Mouse (Mus musculus) gastrocnemius, postnatal 25 days (tissue): Measurements from ENCODE around the gene 1600002K03Rik. TPM values are rescaled to one million over a fixed set of nuclear protein-coding genes. Genes with fewer than 3 reads are reported as not detected.

Experiments used
- DNase-seq: peaks from one replicate; pipeline ENCODE4 v3.0.0; 2022
- long read RNA-seq, 2 experiments: library from polyadenylated mRNA; stranded (forward); transcript quantifications; one replicate each; pipeline ENCODE4 v2.0.0; 2021
- total RNA-seq, 2 experiments: library from RNA; stranded (reverse); gene quantifications; 1 replicate in 1 of 2; 2 replicates in 1 of 2; pipeline ENCODE4 v1.2.3; 2021

Gene 1600002K03Rik
- 1 to 10 TPM; 5.1 to 5.9 TPM for total RNA-seq
- long read RNA-seq, experiment 1, transcript 1600002K03Rik-201 (3 exons, 678 nt), result major isoform, 6 of 6 reads
- long read RNA-seq, experiment 1, partial matches to known transcripts, result 0 of 6 reads
- long read RNA-seq, experiment 1, other reads (novel, unspliced or antisense), result 0 of 6 reads
- long read RNA-seq, experiment 2, partial matches to known transcripts, result 0 of 5 reads
- long read RNA-seq, experiment 2, other reads (novel, unspliced or antisense), result 3 of 5 reads

DNA sequence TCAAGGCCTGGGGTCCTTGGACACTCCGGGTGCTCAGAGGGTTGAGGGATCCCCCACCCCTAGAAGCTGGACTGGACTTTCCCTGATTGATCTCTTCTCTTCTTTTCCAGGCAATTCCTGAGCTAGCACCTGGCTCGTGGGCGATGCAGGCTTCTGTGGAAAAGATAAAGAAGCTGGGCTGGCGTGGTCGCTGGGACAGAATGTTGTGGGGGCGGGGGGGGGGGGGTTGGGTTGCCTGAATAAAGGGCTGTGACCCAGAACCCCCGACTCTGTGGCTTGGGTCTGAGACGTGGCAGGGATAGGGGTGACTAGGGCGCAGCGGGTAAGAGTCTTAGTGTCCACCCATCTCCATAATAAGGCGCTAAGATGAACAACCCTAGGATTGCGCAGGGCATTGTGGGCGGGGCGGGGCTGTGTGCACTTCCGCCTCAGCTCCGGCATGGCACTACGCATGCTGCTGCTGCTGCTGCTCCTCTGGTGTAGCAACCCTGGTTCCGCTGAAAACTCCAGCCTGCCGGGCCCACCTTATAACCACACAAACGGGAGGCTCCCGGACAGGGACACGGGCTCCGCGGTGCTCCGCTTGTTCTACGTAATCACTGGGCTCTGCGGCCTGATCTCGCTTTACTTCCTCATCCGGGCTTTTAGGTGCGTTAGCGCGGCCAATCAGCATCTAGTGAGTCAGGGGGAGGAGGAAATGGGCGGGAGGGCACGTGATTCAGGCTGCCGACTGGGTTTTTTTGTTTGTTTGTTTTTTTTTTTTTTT is at the start of gene 1600002K03Rik:
TSS of gene 1600002K03Rik (plus strand) at position 418 of the 766 bp plus-strand sequence.
- peak; percentile 86 for DNase-seq

DNA sequence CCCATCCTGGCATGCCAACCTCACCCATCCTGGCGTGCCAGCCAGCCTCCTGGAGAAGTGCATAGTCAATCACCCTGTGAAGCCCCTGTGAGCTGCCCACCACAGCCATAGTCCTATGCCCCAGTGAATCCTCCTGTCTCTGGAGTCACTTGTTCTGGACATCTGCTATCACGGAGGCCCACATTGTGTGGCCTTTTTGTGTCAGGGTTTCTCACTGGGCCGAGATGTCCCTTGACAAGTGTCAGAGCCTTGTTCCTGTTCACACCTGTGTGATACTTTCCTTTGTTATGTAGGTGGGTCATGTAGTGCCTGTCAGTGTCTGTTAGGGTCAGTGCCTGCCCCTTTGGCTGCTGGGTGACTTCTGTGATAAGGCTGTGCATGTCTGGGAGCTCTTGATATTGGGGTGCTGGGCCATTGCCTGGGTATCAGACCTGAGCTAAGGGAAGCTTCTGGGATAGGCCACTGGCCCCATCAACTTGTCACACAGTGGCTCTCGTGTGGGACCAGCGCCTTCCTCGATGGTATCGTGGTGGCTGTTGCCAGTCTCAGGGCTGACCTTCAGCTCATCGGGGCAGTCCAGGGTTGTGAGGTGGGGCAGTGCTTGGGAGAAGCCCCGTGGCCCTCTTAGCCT is 48.7 kb upstream of the 1600002K03Rik start:
- no peak for DNase-seq

DNA sequence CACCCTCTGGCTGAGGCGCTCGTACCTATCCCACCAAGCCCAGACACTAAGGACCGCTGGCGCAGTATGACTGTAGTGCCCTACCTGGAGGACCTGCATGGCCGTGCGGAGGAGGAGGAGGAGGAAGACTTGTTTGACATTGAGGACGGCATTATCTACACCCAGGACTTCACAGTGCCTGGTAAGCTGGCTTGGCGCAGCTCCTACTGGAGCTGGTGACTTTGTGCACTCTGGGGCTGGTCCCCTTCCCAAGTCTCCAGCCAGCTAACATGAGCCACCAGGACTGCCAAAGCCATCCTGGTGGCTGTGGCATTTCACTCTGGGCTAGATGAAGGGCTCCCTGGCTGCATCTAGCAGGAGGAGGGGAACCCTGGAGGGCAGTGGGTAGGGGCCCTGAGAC is 44.8 kb upstream of the 1600002K03Rik start:
- DNase-seq, result peak; percentile 4

DNA sequence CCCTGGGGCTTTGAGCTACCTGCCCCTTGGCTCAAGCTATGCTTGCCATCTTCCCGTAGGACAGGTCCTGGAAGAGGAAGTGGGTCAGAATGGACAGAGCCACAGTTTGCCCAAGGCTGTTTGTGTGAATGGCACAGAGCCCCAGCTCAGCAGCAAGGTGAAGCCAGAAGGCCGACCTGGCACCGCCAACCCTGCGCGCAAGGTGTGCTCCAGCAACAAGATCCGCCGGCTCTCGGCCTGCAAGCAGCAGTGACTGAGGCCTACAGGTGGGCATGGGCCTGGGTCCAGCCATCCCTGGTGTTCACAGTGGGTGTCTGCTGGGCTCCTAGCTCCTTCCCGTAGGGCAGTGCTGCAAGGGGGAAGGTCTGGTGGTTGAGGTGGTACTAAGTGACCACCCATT is 42.9 kb upstream of the 1600002K03Rik start:
- peak; percentile 6 for DNase-seq

DNA sequence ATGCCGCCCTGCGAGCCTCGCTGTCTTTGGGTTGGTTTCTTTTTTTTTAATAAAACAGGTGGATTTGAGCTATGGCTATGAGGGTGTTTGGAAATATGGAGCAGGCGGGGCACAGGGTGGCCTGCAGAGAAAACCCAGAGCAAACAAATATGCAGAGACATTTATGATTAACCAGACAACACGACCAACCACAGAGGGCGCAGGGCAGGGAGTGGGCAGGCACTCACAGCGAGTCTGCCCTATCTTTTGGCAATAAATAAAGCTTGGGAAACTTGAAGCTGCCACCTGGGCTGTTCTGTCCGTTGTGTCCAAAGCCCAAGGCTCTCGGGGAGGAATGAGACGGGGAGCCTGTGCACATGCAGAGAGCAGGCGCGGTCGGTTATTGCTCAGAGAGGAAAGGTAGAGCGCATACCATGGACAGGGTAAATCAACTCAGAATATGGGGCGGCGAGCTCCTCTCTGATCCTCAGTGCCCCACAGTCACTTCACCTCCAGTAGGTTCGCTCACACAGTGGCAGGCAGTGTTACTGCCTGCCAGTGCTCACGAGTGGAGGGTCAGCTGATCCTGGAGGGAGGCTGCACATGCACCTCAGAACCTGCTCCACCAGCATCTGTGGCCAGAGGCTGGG is 42.2 kb upstream of the 1600002K03Rik start:
- DNase-seq, result peak; percentile 5

DNA sequence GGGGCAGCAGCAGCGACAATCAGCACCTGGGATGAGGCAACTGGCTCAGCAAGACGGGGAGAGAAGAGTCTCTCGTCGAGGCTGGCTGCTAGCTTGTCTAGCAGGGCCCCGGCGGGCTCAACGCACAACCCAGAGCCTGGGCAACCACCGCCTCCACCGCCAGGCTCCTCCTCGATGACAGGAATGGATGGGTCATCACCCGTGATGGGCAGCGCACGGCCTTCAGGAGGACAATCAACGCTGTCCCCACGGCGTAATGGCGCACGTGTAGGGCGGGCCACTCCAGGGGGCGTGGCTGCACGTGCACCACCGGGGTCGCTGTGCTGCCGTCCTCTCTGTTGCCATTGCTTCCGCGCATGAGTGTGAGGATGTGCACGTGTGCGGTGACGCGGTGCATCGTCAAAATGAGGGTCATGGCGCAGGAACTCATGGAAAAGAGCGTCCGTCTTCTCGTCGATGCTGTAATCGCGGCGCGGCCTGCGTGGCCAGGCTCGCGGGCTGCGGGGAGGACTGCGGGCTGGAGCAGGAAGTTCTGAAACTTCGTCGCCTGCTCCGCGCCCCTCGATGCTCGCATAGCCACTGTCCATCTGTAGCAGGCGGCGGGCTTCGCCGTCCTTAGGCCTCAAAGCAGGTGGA is 41.3 kb upstream of the 1600002K03Rik start:
- peak; percentile 13 for DNase-seq

DNA sequence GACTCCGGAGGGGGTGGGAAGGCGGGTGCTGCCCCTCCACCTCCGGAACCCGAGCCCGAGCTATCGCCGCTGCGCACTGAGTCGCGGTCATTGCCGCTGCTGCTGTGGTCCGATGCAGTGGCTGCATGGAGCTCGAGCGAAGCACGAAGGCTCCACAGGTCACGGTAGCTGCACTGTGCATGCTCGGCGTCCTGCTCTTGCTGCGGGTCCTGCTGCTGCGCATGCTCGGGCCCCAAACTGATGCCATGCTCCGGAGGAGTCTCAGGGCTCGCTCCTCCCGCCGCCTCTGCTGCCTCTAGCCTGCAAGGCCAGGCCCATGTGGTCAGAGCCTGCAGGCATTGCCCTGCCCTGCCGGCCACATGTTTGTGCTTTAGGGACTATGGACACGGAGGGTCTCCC is 40.8 kb upstream of the 1600002K03Rik start:
- peak; percentile 6 for DNase-seq

DNA sequence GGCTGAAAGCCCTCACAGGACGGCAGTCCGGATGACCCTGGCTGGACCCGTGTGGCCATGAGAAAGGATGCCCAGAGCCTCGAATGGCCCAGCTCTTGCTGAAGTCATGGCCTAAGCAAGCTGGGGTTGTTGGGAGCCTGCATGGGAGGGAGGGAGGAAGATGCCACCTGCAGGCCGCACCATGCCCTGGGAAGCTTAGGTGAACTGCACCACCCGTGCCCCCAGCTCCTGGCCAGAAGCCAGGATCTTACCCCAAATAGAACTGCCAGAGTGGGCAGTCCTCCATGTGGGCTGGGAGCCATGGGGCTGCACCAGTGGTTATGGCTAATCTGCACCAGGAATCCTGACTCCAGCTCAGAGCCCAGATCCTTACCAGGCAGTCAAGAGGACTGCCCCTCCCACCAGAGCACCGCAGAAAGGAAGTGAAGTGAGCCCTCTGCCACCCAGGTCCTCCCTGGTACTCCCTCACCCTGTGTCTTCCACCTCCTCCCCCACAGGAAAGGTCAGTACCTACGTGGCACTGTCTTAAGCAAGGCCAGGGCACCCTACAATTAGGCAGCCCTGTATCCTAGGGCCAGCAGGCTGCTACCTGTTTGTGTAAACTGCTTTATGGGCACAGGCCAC is 39.4 kb upstream of the 1600002K03Rik start:
- peak; percentile 54 for DNase-seq

DNA sequence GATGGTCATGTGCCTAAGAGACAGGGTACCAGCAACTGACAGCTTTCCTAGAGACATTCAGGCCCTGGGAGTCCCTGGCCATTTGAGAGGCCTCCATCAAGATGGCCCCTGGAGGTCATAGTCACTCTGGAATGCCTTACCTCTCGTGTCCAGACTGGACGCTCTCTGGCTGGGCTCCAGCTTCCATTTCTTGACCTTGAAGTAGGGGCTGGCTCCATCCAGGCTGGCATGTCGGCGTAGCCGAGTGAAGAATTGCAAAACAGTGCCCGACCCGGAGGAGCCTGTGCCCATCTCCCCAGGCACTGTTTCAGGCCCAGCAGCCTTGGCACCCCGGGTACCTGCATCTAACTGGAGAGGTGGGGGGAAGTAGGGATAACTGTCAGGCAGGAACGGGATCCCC is 38.3 kb upstream of the 1600002K03Rik start:
- no peak for DNase-seq

DNA sequence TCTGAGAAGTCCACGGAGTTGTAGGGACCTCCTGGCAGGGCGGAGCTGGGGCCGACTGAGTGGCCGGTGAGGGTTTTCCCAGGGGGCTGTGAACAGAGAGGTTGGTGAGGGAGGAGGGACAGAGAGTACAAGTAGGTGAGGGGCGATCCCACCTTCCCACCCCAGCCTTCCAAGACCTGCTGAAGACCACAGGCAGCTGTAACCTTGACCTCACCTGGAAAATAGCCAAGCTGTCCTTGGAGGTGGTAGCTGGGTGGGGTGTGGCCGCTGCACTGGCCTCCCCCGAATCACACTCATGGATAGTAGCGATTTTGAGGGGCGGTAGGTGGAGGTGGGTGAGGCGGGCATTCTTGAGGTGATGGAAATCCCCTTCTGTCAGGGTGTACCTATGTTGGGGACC is 37.6 kb upstream of the 1600002K03Rik start:
- no peak for DNase-seq

DNA sequence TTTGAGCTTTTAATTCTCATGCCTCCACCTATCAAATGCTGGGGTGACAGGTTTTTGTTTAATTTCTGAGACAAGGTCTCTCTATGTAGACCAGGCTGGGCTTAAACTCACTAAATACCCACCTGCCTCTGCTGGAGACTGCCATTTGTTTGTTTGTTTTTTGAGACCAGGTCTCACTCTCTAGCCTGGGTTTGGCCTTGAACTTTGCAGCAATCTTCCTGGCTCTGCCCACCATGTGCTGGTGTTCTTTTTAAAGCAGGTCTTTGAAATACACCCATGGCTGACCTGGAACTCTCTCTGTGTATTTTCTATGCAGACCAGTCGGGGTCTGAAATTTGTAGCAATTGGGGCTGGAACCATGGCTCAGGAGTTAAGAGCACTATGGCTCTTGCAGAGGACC is 37.1 kb upstream of the 1600002K03Rik start:
- DNase-seq, result no peak

DNA sequence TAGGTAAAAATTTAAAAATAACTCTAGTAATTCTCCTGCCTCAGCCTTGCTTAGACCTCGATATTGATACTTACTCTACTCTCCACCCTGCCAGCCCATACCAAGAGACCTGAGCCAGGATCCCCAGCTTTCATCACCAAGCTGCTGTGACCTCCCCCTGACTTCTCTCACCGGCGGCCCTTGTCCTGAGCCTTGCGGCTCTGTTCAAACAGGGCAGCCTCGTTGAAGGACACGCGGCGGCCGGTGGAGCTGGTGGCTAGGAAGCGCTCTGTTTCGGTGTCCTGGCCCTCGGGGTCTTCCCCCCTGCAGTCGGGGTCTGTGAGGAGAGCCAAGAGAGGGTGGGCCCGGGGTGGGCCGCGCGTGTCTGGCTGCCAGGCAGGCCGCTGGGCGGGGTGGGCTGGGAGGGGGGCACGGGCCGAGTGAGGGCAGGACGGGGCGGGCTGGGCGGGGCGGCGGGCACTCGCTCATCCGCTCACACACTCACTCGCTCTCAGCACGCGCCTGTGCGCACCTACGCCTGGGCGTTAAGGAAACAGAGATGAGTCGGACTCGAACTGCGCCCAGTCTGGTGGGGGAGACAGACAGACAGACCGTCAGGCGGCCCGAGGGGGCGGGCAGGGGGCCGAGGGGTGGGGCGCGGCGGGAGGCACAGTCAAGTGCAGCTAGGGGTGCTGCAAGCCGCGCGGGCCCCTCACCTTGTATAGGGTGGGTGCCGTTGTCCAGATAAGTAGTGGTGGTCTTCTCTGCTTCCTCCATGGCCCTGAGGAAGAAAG is 36.4 kb upstream of the 1600002K03Rik start:
- DNase-seq, result no peak

DNA sequence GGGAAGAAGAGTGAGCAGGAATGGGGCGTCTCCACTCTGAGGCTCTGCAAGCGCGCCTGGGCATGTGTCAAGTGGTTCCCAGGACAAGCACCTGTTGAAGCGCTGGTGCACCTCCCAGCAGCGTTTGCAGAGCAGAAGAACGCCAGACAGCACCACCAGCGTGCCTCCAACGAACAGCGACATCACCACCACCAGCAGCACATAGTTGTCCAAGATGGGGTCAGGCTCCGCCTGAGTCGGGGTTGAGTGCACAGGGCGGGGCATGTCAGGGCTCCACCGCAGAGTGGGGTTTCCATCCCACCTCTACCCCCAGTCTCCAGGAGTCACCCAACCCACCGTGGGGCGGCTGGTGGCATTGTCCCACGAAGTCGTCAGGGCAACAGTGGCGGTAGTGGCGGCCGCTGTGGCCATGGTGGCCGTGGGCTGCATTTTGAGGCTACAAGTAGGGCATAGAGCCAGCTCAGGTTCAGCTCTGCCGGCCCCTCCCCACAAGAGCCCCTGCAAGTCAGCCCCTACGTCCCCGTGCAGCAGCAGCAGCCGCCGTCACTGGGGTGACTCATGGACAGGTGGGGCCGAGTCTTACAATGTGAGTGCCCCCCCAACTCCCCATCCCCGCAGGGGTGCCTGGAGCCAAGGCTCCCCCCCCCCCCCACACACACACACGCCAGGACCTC is 35.7 kb upstream of the 1600002K03Rik start:
- DNase-seq, result no peak

DNA sequence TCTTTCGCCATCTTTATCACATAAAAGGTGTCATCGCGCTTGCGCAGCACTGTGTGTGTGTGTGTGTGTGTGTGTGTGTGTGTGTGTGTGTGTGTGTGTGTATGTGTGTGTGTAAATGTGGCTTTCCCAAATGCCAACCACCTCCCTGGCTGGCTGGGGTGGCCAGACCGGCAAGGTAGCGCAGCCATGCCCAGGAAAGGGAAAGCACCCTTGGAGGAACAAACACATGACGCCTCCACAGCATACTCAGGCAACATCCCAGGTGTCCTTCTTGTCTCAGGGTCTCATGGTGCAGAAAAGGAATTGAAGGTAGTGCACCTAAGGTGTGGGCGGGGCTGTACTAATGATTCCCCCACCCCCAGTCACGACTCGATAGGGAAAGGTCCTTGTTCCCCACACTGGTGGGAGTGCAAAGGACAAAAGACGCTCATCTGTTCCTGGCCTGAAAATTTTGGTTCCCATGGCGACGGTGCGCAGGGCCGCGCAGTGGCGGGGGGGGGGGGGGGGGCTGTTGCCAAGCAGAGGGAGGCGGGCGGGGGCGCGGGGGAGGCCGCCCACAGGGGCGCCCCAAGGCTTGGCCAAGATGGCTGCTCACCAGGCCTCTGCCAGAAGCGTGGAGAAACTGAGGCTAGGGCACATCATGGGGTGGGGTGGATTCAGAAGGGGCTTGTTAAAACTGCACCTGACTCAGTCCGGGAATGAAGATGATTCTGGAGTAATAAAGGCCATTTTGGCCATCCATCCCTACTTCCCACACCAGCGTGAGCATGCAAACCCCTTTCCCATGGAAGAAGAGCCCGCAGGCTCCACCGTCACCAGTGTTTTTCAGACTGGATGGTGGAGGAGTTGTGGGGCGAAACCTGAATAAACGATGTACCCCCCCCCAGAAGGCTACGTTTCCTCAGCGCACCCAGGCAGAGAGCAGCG is 34.9 kb upstream of the 1600002K03Rik start:
- no peak for DNase-seq

DNA sequence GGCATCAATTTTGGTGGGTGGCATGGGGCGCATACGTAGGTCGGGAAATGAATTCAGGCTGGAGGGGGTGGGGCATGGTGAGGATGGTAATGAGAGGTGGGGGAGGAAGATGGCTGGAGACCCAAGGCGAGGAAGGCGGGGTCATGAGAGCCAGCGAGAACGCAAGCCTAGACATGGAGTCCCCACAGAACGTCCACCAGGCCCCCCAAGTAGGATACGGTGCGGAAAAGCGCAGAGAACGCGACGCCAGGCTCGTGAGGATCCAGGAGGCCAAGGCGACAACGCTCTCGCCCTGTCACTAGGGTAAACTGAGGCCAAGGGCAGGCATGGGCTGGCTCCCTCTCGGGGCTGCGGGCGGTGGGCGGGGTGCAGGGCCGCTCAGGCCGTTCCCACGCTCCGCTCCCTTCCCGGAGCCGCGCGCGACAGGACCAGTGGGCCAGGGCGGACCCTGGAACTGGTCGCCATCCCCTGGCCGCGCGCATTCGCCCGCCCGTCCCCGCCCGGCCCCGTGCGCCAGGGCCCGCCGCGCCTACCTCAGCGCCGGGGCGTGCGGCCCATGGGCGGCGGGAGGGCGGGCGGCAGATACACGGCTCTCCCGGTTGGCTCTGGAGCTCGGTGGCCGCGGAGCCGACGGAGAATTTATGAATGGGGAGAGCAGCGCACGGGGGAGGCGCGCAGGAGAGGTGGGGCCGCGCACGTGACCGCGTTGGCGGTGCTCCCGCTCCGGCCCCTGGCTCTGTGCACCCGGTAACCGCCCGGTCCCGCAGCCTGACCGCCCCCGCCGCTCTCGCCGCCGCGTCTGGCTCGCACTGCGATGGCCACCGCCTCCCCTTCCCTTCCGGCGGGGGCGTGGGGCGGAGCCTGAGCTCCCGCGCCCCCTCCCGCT is 33.9 kb upstream of the 1600002K03Rik start, which contains the start of gene Atp5d:
TSS of gene Atp5d (plus strand) at position 80 of the 886 bp plus-strand sequence.
- peak; percentile 58 for DNase-seq

DNA sequence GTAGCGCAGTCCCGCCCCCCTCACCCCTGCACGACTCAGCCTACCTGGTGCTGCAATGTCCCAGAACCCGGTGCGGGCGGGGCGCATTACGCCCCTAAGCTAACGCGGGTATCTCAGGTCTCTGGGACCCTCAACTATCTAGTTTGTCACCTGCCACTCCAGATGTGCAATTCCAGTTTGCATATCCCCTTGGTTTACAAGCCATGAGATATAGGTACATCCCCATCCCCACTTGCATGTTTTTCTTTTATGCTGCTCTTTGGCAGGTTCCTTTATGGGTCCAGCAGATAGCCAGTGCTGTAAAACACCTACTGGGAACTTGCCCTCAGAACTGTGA is 33.3 kb upstream of the 1600002K03Rik start:
- no peak for DNase-seq

DNA sequence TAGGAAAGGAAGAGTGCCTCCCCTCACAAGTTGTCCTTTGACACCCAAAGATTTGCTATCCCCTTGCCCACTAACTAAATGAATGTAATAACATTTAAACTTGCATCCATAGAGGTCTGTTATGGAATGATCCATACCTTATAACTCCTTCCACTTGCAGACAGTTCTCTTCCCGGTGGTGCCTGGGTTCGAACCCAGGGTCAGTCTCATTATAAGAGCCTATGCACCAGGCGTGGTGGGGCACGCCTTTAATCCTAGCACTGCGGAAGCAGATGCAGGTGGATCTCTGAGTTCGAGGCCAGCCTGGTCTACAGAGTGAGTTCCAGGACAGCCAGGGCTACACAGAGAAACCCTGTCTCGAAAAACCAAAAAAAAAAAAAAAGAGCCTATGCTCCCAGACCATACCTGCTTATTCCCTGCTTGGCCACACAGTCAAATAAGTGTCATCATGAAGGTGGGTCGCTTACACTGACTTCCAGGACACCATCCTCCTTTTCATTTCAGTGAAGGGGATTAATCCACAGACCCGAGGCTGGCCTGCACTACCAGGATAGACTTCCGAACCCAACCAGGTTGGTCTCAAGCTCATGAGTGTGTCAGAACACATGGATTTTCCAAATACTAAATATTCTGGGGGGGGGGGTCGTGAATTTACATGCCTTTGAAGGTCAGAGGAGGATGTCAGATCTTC is 32.6 kb upstream of the 1600002K03Rik start:
- DNase-seq, result no peak

DNA sequence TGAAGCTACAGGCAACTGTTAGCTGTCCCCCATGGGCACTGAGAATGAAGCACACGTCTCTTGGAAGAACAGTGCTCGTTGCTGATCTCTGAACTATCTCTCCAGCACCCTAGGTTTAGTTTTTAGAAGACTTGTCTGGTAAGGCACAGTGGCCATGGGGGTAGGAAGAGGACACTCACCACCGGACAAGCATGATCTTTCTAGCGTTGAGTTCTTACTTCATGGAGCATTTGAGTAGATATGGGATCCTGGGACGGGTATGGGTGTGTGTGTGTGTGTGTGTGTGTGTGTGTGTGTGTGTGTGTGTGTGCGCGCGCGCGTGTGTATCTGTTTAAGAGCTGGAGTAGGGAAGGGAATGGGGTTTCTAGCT is 32.1 kb upstream of the 1600002K03Rik start, which contains the start of gene Cbarp:
TSS of gene Cbarp (minus strand) at position 170 of the 370 bp plus-strand sequence.
- no peak for DNase-seq
